Mouse (Mus musculus): ENCODE data around the gene Mapk10.

- TF ChIP-seq POLR2A (IDR thresholded peaks at IDR 0.05; ENCODE audit: borderline replicate concordance, extremely low read depth, low read depth, low read length), result no peak
- no peak for TF ChIP-seq CTCF (IDR thresholded peaks at IDR 0.05; ENCODE audit: insufficient read depth, low read length)
Measured at GRCm38 (mm10) chr5:103208869-103209268, 2.3 kb downstream of the Mapk10 start.
